Mouse (Mus musculus) ovary, postnatal 14 days (tissue): ENCODE measurements around the gene Ogfod2.
A peak's percentile ranks its signal among the peaks of the same experiment; 100 is the strongest.

Source experiments
- DNase-seq: peaks from one replicate; pipeline ENCODE4 v3.0.0; 2022; ENCODE audit warnings: low spot score

Ogfod2 gene

GRCm38 (mm10) chr5:124095077-124095581 lies 17.0 kb upstream of the Ogfod2 start:
- no peak for DNase-seq

DNA sequence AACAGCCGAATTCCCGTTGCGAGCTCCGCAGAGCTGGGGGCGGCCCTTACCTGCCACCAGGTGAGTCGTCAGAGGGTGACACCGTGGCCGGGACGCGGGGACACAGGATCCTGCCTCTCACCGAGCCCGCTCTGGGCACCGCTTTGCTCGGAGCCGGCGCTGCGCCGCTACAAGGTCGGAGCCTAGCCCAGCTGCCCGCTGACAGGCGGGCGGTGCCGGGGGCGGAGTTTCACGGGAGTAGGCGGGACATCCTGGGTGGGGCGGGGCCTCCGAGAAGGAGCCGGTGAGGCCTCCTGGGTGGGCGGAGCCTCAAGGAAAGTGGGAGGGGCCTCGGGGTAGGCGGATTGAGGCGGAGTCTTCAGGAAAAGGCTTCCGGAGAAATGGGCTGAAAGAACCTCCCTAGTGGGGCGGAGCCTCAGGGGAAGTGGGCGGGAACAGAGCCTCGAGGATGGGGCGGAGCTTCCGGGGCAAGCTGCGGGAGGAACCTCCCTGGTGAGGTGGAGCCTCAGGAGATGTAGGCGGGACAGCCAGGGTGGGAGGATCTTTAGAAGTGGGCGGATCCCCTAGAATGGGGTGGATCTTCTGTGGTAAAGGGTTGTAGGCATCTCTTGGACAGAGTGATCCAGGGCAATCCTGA lies 16.4 kb upstream of the Ogfod2 start, which contains the start of gene Abcb9:
Gene Abcb9, minus strand, starts transcription at position 203 of the 637 bp plus-strand sequence.
- peak; percentile 99 for DNase-seq

DNA sequence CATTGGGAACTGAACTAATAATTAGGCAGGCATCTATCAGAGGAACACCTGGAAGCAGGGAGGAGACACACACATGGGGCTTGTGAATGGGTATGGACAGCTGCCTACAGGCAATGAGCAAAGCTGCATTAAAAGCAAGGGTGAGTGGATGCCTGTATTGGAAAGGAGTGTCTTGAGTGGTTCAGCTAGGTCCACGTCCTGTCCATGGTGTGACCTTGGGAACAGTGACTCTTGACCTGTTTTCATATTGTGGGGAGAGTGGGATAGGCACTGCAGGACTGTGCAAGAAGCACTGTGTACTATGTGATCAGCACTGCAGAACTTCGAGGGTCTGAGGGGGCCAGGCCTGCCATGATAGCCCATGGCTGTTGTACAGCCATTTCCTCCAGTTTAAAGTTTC lies 13.2 kb upstream of the Ogfod2 start:
- DNase-seq = no peak

DNA sequence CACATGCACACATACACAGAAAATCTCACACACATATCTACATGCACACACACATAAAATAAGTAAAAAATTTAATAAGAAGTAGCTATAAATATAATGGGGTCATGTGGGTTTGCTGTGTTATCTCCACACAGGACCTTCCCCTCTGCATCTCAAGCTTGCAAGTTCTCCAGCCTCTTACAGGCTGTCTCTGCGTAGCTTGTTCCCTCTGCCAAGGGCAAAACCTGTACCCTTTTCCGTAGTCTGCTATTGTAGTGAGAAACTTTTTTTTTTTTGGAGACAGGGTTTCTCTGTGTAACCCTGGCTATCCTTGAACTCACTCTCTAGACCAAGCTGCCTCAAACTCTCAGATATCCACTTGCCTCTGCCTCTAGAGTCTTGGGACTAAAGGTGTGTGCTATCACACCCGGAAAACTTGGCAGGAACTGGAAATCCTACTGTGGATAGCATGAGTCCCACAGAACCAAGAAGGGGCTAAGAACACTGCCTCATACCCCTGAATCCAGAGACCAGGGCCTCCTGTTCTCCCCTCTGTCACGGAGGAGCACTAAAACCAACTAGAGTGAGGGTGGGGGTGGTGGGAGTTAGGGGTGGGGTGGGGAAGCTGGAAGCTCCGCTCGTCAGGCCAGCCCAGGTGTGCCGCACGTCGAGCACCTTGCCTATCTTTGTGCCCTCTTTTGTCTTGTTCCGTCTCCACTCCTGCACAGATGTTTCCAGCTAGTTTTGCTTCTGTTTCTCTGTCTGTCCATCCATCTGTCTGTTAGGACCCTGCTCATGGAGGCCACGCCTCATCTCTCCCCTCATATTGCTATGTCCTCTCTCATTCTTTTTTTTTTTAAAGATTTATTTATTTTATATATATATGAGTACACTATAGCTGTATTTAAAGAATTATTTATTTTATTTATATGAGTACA lies 11.7 kb upstream of the Ogfod2 start:
- no peak for DNase-seq

DNA sequence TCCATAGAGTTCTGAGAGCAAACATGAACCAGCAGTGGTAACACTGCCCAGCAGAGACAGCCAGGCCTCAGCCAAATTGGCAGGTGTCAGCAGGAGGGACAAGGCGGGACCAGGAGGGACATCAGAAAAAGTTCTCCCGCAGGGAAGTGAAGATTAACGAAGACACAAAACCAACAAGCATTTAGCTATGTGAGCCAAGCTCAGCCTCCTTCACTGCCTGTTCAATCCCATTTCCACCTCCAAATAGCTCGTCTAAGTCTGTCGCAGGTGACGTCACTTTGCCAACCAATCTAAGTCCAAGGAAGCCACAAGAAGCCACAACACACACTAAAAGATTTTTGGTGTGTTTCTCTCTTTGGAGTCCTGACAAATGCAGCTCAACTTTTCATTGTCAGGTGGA lies 9.8 kb upstream of the Ogfod2 start:
- DNase-seq = no peak

- no peak for DNase-seq
These were observed 9.1 kb upstream of the Ogfod2 start for GRCm38 (mm10) chr5:124103020-124103419.

- DNase-seq = no peak
These were observed 8.5 kb upstream of the Ogfod2 start for GRCm38 (mm10) chr5:124103552-124103951.

- DNase-seq = no peak
These were observed 888 bp upstream of the Ogfod2 start for GRCm38 (mm10) chr5:124111077-124111741.

- no peak for DNase-seq
These were observed 434 bp downstream of the Ogfod2 start for GRCm38 (mm10) chr5:124112531-124112930.

DNA sequence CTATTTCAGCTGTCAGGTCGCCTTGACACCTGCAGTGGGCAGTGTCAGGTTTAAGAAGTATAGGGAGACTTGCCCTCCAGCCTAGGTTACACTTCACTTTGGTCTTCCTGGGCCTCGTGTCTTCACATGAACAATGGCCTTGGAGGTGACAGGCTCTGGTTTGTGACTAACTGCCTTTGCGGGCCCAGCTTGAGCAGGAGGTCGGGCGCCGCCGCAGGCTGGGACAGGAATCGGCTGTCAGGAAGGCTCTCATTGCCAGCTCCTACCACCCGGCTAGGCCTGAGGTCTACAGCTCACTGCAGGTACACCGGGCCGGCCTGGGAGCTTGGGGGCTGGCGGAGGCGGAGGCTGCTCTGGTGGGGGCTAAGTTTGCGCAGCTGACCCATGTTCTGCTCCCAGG lies 933 bp downstream of the Ogfod2 start:
- DNase-seq = no peak

GRCm38 (mm10) chr5:124114276-124115025 lies 2.4 kb downstream of the Ogfod2 start:
- DNase-seq = no peak

GRCm38 (mm10) chr5:124115531-124115930 lies 3.4 kb downstream of the Ogfod2 start:
- no peak for DNase-seq

GRCm38 (mm10) chr5:124115990-124116845 lies 4.1 kb downstream of the Ogfod2 start, which contains the start of gene Arl6ip4:
Gene Arl6ip4 (plus strand): TSS chr5:124116089.
- peak; percentile 81 for DNase-seq

DNA sequence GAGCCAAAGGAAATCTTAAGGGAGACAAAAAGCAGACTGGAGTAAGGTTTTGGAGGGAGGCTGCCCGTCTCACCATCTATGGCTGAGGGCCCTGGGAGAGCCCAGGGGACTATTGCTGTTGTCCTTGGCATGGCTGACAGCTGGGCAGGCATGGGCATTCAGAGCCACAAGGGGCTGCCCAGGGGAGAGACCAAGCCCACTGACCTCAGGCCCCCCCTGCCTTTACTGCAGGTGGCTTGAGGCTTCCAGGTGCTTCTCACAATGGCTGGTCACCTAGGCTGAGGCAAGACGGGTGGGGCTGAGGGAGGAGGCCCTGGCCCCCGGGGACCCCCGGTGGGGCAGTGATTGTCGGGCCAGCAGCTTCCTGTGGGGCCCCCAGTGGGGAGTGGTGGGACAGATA lies 7.1 kb downstream of the Ogfod2 start:
- DNase-seq = no peak

GRCm38 (mm10) chr5:124122357-124122756 lies 10.3 kb downstream of the Ogfod2 start:
- DNase-seq = no peak

GRCm38 (mm10) chr5:124125093-124125492 lies 13.0 kb downstream of the Ogfod2 start:
- no peak for DNase-seq

DNA sequence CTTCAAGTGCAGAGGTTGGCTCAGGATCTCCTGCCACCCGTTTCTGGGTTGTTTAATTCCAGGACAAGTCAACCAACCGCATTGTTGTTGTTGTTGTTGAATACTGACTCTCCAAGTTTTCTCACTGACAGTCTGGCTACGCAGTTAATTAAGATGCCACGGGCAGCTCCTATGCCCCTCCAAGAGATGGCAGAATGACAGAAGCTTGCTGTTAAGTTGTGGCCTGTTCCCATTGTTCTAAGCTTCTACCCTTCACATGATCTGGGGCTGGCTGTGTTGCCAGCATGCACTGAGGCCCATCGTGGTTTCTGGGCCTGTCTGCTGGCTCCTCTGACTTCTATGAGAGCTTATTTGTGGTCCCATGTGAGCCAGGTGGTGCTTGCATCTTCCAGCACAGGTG lies 22.2 kb downstream of the Ogfod2 start:
- DNase-seq = no peak

GRCm38 (mm10) chr5:124138066-124138465 lies 26.0 kb downstream of the Ogfod2 start:
- DNase-seq = no peak

- no peak for DNase-seq
These were observed 36.9 kb downstream of the Ogfod2 start for GRCm38 (mm10) chr5:124149028-124149427.

GRCm38 (mm10) chr5:124150895-124151294 lies 38.8 kb downstream of the Ogfod2 start:
- DNase-seq = no peak

DNA sequence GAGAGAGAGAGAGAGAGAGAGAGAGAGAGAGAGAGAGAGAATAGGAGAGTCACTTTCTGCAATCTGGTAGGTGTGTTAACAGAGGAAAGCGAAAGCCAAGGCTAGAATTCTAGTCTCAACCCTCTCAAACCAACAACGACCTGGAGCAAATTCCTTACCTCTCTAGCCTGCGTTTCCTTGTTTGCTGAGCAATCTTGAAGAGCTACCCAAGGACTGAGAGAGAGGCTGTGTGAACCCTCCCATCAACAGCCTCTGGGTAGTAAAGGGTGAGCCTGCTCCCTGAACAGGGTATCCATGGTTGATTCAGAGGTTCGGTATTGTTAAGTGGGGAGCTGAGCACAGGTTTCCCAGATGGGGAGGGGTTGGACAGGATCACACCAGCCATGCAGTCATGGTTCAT lies 40.6 kb downstream of the Ogfod2 start:
- DNase-seq = no peak
